Mouse (Mus musculus) liver, adult (tissue): ENCODE measurements around the gene Gm20388.

Experiments used
- GATA4 ChIP-seq: IDR thresholded peaks from 2 replicates; pipeline ENCODE4 v1.6.1; 2014; ENCODE audit warnings: mild to moderate bottlenecking, low read length; ENCODE audit not compliant: insufficient replicate concordance

Gene Gm20388

GRCm38 (mm10) chr8:122556030-122557009 lies 2645.7 kb downstream of the Gm20388 start:
- TF ChIP-seq GATA4, result no peak

GRCm38 (mm10) chr8:122557248-122558038 lies 2646.8 kb downstream of the Gm20388 start:
- TF ChIP-seq GATA4, result no peak

GRCm38 (mm10) chr8:122558671-122559349 lies 2648.2 kb downstream of the Gm20388 start:
- TF ChIP-seq GATA4, result no peak

GRCm38 (mm10) chr8:122561199-122561598 lies 2650.6 kb downstream of the Gm20388 start:
- no peak for TF ChIP-seq GATA4

- no peak for TF ChIP-seq GATA4
Observed at GRCm38 (mm10) chr8:122564363-122565352, 2654.0 kb downstream of the Gm20388 start.

- TF ChIP-seq GATA4, result no peak
Observed at GRCm38 (mm10) chr8:122566766-122567165, 2656.1 kb downstream of the Gm20388 start.

GRCm38 (mm10) chr8:122567361-122568108 lies 2656.9 kb downstream of the Gm20388 start, which contains the start of gene Cdt1:
TSS of gene Cdt1 (plus strand) at chr8:122568015.
- TF ChIP-seq GATA4, result no peak

GRCm38 (mm10) chr8:122568109-122568504 lies 2657.5 kb downstream of the Gm20388 start:
- no peak for TF ChIP-seq GATA4

GRCm38 (mm10) chr8:122568881-122569309 lies 2658.3 kb downstream of the Gm20388 start:
- TF ChIP-seq GATA4, result no peak

GRCm38 (mm10) chr8:122569329-122569728 lies 2658.7 kb downstream of the Gm20388 start:
- no peak for TF ChIP-seq GATA4

- no peak for TF ChIP-seq GATA4
Observed at GRCm38 (mm10) chr8:122569996-122570395, 2659.4 kb downstream of the Gm20388 start.

- no peak for TF ChIP-seq GATA4
Observed at GRCm38 (mm10) chr8:122571153-122571552, 2660.5 kb downstream of the Gm20388 start.

- TF ChIP-seq GATA4, result no peak
Observed at GRCm38 (mm10) chr8:122571750-122572267, 2661.2 kb downstream of the Gm20388 start.

GRCm38 (mm10) chr8:122572751-122573150 lies 2662.1 kb downstream of the Gm20388 start:
- TF ChIP-seq GATA4, result no peak
